Mouse (Mus musculus) embryo, embryonic 11 days (tissue): ENCODE measurements around the gene Hnrnpr.

Experiments used
- DNase-seq: peaks from one replicate; pipeline ENCODE4 v3.0.0-alpha.2; 2015

Gene Hnrnpr

DNA sequence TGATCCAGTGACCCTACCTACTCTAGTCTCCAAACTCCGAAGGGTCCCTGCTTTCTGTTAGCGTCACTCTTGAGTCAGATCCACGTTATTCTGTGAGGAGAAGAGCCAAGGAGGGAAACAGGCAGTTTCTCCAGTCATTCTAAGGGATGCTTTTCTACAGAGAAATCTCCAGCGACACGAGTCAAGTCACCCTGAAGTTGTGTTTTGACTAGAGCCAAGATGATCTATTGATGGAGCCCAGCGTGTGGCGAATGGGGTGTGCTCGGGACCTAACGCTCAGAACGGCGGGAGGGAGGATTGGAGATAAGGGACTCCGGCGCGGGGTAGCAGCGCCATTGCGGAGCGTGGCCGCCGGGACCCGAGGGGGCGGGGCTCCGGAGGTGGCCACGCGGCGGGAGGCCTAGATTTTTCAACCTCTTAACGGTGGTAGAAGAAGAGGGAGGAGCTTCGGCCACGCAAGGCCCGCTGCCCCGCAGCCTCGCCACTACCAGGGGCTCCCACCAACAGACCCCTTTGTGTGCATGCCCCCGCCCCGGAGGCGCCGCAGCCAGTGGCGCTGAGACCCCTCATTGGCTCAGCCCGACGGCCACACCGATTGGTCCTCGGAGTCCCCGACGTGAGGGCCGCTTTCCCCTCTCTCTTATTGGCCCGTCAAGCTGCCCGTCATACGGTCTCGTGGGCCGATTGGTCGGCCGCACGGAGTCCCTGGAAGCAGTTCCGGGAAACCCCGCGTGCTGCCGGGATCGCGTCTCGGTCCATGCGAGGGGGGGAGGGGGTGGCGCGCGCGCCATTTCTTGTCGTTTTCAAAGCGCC is at the start of gene Hnrnpr:
Hnrnpr (plus strand) TSS at position 714 of the 813 bp plus-strand sequence.
- DNase-seq = peak; percentile 99

DNA sequence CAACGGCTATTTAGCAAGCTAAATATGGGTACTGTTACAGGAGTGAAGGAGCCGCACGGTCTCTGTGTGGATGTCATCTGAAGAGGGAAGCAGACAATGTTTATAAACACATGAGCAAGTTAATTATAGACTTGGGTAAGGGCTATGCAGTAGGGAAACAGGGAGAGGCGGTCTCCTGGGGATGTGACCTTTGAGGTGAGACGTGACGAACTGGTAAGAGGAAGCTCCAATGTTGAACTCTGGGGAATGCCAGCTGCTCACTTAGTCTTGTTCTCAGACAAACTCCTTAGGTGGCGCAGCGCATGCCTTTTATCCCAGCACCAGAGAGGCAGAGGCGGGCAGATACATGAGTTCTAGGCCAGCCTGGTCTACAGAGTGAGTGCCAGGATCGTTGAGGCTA is 48.8 kb upstream of the Hnrnpr start:
- no peak for DNase-seq

- DNase-seq = no peak
These were observed 47.2 kb upstream of the Hnrnpr start for GRCm38 (mm10) chr4:136263555-136263954.

DNA sequence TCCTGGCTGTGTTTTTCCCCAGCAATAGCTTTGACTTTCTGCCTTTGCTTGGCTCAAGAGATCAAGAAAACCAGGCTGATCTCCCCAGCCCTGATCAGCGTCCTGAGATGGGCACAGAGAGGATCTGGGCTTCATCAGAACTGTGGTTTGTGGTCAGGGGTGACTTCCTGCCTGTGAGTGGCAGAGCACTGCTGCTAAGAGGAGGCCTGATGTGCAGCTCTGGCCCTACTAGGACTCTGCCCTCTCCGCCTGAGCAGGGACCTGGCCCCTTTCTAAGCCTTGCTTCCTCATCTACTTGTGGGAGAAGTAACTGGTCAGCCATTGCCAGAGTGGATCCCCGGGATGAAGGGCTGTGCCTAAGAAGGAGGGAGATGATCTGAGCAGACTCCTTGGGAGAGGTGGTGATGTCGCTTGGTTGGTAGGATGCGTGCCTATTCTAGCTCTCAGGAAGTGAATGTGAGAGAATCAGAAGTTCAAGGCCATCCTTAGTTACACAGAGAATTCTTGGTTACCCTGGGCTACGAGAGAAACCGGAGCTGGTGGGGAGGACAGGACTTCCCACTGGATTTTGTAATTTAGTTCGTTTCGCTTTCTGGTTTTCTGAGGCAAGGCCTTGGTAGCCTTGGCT is 43.9 kb upstream of the Hnrnpr start:
- no peak for DNase-seq

- DNase-seq = no peak
These were observed 41.8 kb upstream of the Hnrnpr start for GRCm38 (mm10) chr4:136268912-136269311.

- no peak for DNase-seq
These were observed 40.1 kb upstream of the Hnrnpr start for GRCm38 (mm10) chr4:136270648-136271047.

DNA sequence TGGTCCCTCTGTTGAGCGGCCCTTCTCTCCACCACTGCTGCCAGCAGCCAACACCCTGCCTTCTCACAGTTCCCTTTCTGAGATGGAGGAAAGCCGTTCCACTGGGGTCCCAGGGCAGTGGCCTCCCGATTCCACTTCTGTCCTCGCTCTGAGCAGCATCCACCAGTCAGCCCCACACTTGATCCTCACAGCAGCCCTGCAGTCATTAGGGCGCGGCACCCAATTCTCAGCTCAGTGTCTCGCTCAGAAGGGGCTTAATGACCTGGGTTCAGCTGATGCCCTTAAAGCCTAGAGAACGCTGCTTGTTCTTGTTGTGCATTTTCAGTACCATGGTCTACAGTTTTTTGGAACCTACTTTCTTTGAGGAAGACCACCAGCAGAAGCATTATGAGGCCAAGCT is 29.6 kb upstream of the Hnrnpr start:
- no peak for DNase-seq

GRCm38 (mm10) chr4:136281611-136282010 is 29.1 kb upstream of the Hnrnpr start:
- DNase-seq = no peak

DNA sequence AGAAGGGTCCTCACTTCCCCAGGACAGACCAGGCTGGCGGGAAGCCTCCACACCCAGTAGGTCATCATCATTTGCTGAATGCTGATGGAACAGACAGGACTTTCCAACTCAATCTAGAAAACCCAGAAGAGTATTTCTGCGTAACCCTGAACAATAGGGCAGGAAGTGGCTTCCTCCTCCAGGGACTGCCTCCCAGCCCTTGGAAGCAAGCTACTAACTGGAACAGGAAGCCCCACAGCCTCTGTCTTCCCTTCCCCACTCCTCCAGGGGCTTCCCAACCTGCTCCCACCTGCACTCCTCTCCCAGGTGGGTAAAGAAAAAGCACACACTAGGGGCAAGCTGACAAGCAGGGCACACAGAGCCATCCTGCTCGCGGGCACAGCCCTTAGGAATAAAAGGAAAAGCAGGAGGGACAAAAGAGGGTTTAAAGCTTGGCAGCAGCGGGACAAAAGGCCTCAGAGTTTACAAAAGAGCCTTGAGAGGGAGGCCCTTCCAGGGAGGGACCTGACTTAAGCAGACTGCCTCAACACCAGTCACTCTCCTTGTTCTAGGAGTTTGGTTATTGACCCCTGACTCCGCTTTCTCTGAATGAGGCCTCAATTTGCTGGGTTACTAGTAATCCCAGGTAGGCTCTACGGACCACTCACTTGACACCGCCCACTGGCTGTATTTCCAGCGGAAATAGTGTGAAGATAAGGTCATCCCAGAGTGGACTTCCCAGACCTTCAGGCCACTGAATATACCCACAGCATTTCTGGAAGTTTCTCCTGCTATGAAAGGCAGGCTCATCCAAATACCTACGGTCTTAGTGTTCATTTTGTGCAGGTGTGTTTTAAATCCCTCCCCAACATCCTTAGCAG is 27.9 kb upstream of the Hnrnpr start:
- DNase-seq = peak; percentile 60

- DNase-seq = peak; percentile 31
These were observed 27.0 kb upstream of the Hnrnpr start for GRCm38 (mm10) chr4:136283783-136284182.

- peak; percentile 34 for DNase-seq
These were observed 26.3 kb upstream of the Hnrnpr start, which contains the start of gene Zfp46 for GRCm38 (mm10) chr4:136284455-136284854. Zfp46 (plus strand) TSS chr4:136284683.

DNA sequence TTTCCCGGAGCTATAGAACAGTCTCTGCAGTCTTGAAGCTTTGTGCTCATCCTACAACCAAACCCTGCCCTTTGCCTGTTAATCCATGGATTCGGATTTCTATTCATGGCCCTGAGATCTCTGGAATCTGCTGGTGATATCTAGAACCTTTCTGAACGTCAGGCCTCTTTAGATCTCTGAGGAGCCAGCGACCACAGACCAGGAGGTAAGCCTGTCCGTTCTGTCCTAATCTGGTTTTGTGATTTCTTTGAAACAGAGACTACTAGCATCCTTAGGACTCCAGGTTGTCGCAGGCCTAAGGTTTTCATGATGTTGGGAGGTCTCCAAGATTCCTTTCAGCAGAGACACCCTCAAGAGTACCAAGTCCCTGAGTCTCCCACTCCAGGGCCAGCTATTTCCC is 25.9 kb upstream of the Hnrnpr start:
- peak; percentile 14 for DNase-seq

DNA sequence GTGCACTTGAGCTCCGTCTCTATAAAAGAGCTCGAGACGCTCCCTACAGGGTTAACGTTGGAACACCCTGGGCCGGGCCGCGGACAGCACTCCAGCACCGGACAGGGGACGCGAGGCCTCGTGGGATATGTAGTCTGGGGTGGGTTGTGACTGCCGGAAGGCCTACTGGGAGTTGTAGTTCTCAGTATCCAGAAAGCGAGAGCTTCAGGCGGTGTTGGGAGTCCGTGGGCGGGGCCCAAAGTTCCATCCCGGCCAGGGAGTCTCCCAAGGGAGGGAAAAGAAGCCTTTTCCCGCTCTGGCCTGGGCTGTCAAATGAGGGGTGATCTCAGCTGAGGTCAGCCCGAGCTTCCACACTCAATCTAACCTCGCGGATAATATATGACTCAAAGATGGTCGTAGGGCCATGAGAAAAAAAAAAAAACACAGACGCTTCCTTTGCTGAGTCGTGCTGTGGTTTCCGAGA is 25.4 kb upstream of the Hnrnpr start:
- DNase-seq = peak; percentile 96

- peak; percentile 99 for DNase-seq
These were observed 24.9 kb upstream of the Hnrnpr start for GRCm38 (mm10) chr4:136285811-136286371.

GRCm38 (mm10) chr4:136289918-136290780 is 20.6 kb upstream of the Hnrnpr start:
- DNase-seq = peak; percentile 39

DNA sequence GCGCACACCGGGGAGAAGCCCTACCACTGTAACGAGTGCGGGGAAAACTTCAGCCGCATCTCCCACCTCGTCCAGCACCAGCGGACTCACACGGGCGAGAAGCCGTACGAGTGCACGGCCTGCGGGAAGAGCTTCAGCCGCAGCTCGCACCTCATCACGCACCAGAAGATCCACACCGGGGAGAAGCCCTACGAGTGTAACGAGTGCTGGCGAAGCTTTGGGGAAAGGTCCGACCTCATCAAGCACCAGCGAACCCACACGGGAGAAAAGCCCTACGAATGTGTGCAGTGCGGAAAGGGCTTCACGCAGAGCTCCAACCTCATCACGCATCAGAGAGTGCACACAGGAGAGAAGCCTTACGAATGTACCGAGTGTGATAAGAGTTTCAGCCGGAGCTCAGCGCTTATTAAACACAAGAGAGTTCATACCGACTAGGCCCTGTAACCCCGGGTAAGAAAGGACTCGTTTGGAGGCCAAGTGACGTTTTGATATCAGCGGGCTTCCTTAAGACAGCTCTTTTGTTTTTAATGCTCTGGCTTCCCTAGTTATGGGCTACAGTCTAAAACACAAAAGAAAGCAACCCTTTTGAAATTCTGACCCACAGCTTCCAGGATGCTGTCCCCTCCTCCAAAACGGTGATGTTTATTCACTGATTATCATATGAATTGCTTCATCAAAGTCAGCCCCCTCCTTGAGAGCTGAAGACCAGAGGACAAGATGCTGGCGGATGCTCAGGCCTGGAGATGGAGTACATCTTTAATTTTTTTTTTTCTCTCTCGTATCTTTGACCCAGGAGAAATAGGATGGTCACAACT is 19.8 kb upstream of the Hnrnpr start:
- peak; percentile 21 for DNase-seq

DNA sequence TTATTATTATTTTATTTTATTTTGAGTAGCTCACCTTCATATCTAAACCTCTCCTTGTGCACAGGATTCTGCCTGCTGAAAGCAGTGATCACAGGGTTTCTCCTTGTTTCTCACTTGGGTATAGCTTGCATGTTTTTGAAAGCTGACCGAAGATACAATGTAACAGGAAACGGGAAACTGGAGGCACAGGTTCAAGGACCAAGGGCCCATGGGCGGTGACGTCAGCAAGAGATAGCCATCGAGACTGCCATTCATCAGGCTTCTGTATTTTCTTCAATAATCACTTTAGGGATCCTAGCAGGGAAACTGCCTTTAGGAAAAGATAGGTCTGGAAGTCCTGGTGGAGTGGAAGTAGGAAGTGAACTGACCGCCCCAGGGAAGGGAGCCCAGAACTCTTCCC is 19.1 kb upstream of the Hnrnpr start:
- DNase-seq = no peak

DNA sequence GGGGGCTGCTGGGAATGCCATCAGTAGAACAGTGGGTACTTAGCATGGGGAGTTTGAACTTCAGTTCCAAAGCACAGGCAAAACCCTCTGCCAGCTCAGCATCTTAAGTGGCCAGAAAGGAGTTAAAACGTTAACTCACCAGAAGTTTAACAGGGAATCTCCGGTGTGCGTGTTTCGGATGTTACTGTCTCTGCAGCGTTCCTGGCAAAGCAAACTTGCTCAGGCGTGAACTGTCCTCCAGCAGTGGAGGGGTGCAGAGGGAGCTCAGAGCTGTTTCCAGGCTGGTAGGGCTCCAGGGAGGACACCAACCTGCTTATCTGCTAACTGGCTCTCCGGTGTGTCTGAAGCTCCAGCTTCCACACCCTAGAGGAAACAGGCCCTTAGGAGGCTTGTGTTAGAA is 14.8 kb upstream of the Hnrnpr start:
- DNase-seq = no peak

DNA sequence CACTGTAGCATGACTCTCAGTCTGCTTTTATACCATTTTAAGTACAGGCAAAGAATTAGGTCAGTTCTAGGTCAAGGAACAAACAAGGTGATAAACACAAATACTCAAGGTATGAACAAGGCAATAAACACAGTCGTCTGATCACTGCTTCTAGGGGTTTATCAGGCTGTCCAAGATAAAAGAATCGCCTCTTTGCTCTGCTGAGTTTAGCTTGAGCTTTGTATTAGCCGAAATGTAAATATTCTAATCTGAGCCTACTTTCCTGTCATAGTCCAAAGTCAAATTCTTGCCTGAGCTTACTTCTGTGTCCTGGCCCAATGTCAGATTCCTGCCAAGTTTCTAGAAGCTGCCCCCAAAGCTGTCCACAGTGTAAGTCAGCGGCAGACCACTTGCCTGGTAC is 8.3 kb upstream of the Hnrnpr start:
- DNase-seq = no peak

- no peak for DNase-seq
These were observed 6.6 kb upstream of the Hnrnpr start for GRCm38 (mm10) chr4:136304181-136304580.

DNA sequence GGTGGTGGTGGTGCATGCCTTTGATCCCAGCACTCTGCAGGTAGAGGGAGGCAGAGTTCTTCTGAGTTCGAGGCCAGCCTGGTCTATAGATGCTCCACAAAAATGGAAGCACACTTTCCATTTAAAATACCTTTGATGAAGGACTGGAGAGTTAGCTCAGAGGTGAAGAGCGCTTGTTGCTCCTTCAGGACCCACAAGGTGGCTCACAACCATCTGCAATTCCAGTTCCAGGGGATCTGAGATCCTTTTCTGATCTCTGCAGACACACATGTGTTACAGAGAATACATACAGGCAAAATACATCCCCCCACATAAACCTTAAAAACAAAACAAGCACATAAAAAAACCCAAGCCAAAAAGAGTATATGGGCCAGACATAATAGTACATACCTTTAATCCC is 2.4 kb upstream of the Hnrnpr start:
- DNase-seq = no peak
